Mouse (Mus musculus) bone marrow, adult 2 months (tissue): ENCODE measurements at regions not wholly inside any gene's neighbourhood (a gene's known extent, or its start where the extent isn't known, plus 50 kb on each side); places are given as distances from the start of the nearest gene placed in this dataset.

ENCODE experiments used
- CTCF ChIP-seq: fragments of 200-500 bp; IDR thresholded peaks from 2 replicates; pipeline ENCODE4 v1.5.1; 2011; ENCODE audit warnings: low read length, control low read depth; ENCODE audit not compliant: control insufficient read depth, insufficient read depth
- POLR2A ChIP-seq: fragments of 200-500 bp; IDR thresholded peaks from 2 replicates; pipeline ENCODE4 v1.6.1; 2011; ENCODE audit warnings: low read depth, mild to moderate bottlenecking, control low read depth, low read length, borderline replicate concordance; ENCODE audit not compliant: control insufficient read depth

DNA sequence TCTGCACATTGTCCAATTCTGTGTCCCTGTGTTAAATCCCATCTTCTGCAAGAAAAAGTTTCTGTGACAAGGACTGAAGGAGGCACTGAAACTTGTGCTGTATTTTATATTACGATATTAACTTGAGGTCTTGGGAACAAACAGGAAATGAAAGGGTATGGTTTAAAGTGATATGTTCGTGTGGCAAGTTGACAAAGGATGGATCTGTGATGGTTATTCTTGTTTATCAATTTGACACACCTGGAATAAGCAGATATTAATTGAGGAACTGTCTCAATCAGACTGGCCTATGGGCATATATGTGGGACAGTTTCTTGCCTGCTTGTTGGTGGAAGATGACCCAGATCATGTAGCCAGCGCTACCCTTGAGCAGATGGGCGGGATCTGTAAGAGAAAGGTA, 537.9 kb upstream of the Dmac1 start:
- TF ChIP-seq CTCF, result no peak
- no peak for TF ChIP-seq POLR2A
